Mouse (Mus musculus) testis, adult 2 months (tissue): Measurements from ENCODE around the gene Dnajc12.

Source experiments
- CTCF ChIP-seq: fragments of 200-500 bp; IDR thresholded peaks from 2 replicates; pipeline ENCODE4 v1.5.1; 2012; ENCODE audit warnings: low read depth, mild to moderate bottlenecking, inconsistent platforms, low read length, moderate library complexity; ENCODE audit not compliant: control insufficient read depth, insufficient read depth, insufficient replicate concordance
- POLR2A ChIP-seq: fragments of 200-500 bp; IDR thresholded peaks from 2 replicates; pipeline ENCODE4 v1.6.1; 2012; ENCODE audit warnings: low read depth, mild to moderate bottlenecking, inconsistent platforms, low read length, moderate library complexity; ENCODE audit not compliant: control insufficient read depth

GRCm38 (mm10) chr10:63428243-63429022 is 46.2 kb downstream of the Dnajc12 start:
- no peak for TF ChIP-seq CTCF
- 0 out of 2 replicates have a peak, but pooled peaks have one; percentile 12 for TF ChIP-seq POLR2A
